Mouse (Mus musculus): Measurements from ENCODE around the gene Klk1b26. TPM values are rescaled to one million over a fixed set of nuclear protein-coding genes. Genes with fewer than 3 reads are reported as not detected.
"Not testable (repeated sequence)": the region's sequence is repeated elsewhere in the genome, so short reads cannot be mapped to it uniquely, and the experiment has no call there.

The Klk1b26 gene
- total RNA-seq (2014; rRNA removed): not detected in 2 replicates
- not detected in 2 replicates for polyA plus RNA-seq (2015; fragmentation: Nextera tagmentation; extraction: Ambion mirVana)

GRCm38 (mm10) chr7:44011868-44012267 lies at the start of gene Klk1b26:
Klk1b26 (plus strand) TSS chr7:44012168.
- ATAC-seq; H3K9me3 ChIP-seq (ENCODE audit: low read length); H3K27ac ChIP-seq (ENCODE audit: low read depth, low read length); H3K27me3 ChIP-seq (ENCODE audit: insufficient read depth, low read length); H3K4me1 ChIP-seq (ENCODE audit: insufficient read depth); DNase-seq; H3K9ac ChIP-seq; H3K4me3 ChIP-seq (ENCODE audit: low read depth, low read length); H3K4me2 ChIP-seq (ENCODE audit: low read depth); H3K36me3 ChIP-seq (ENCODE audit: insufficient read depth): not testable (repeated sequence)

DNA sequence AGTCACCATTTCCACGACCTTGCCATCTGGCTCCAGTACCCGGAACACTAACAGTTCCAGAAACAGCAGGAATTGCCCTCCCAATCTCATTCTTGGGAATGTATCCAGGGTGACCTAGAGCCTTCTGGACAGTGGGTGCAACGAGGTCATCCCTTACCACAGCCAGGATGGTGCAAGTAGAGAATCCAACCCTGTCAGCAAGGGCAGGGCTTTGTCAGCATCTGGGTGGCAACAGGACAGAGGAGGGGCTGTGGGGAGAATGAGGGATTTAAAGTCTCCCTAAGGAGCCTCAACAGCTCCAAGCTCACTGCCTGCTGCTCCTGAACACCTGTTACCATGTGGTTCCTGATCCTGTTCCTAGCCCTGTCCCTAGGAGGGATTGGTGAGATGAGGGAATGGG lies 45.5 kb upstream of the Klk1b26 start, which contains the start of gene Klk1b1:
TSS of gene Klk1b1 (plus strand) at position 301 of the 400 bp plus-strand sequence.
- WGBS: 62% methylated on average over 3 of the region's 3 CpGs
- no peak for TF ChIP-seq CTCF (IDR thresholded peaks at IDR 0.05; ENCODE audit: low read depth)
- Histone ChIP-seq H3K4me2 (ENCODE audit: low read depth) (no peak within 1 kb of the TSS), H3K36me3 (ENCODE audit: insufficient read depth) (no peaks in the 10 kb centered on the region), H3K4me1 (ENCODE audit: insufficient read depth) (no peaks in the 10 kb centered on the region), H3K4me3 (ENCODE audit: low read depth, low read length) (no peak within 1 kb of the TSS), H3K9ac (no peak within 1 kb of the TSS), H3K9me3 (ENCODE audit: low read length) (no peaks in the 10 kb centered on the region), H3K27me3 (ENCODE audit: insufficient read depth, low read length) (no peaks in the 10 kb centered on the region), H3K27ac (ENCODE audit: low read depth, low read length) (no peak within 1 kb of the TSS)
- no peak for DNase-seq
- ATAC-seq: no peak

DNA sequence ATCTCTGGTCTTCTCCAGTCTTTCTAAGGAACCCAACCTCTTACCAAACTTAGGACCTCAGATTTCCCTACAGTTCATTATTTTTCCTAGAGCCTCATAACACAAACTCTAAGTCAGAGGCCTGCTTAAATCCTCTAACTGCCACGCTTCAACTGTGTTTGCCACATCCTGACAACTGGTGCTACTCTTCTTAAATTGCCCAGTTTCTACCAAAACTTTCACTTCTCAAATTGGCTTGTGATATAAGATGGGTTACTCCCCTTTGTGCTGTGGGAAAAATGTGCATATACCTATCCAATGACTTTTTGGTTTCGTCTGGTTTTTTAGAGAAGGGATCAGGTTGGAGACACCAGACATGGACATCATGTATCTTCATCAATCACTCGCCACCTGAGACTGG lies 44.9 kb upstream of the Klk1b26 start:
- Histone ChIP-seq H3K4me3 (ENCODE audit: low read depth, low read length) (no peak overlapping the region), H3K4me2 (ENCODE audit: low read depth) (no peak overlapping the region), H3K27ac (ENCODE audit: low read depth, low read length) (no peak overlapping the region), H3K9ac (no peak overlapping the region), H3K36me3 (ENCODE audit: insufficient read depth) (no peaks in the 10 kb centered on the region), H3K4me1 (ENCODE audit: insufficient read depth) (no peaks in the 10 kb centered on the region), H3K9me3 (ENCODE audit: low read length) (no peaks in the 10 kb centered on the region), H3K27me3 (ENCODE audit: insufficient read depth, low read length) (no peaks in the 10 kb centered on the region)
- DNase-seq: no peak
- TF ChIP-seq CTCF (IDR thresholded peaks at IDR 0.05; ENCODE audit: low read depth): no peak
- no peak for ATAC-seq
- WGBS: 82% methylated on average over 3 of the region's 3 CpGs

DNA sequence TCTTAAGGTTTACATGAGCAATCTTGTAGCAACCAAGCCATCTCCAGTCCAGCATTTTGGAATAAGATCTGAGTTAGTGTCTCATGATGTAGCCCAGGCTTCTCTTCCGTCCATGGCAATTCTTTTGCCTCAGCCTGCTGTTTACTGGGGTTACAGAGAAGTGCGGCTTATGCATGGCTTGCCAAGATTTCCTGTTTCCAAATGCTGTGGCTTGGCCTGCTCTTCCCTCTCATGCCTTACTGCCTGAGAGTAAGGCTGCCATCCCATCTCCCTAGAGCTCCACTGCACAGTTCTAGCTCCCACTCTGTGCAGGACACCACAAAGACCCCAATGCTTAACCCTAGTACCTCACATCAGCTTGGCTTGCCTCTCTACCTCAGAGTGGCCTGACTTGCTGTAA lies 44.4 kb upstream of the Klk1b26 start:
- H3K4me3 ChIP-seq (ENCODE audit: low read depth, low read length): no peak overlapping the region
- ATAC-seq (no peak), DNase-seq (no peak)
- no peak for TF ChIP-seq CTCF (IDR thresholded peaks at IDR 0.05; ENCODE audit: low read depth)
- no peak overlapping the region for H3K27ac ChIP-seq (ENCODE audit: low read depth, low read length)
- 77% methylated on average over 2 of the region's 2 CpGs for WGBS
- no peaks in the 10 kb centered on the region for H3K27me3 ChIP-seq (ENCODE audit: insufficient read depth, low read length)
- no peaks in the 10 kb centered on the region for H3K4me1 ChIP-seq (ENCODE audit: insufficient read depth)
- no peaks in the 10 kb centered on the region for H3K9me3 ChIP-seq (ENCODE audit: low read length)
- no peak overlapping the region for H3K9ac ChIP-seq
- no peak overlapping the region for H3K4me2 ChIP-seq (ENCODE audit: low read depth)
- no peaks in the 10 kb centered on the region for H3K36me3 ChIP-seq (ENCODE audit: insufficient read depth)

DNA sequence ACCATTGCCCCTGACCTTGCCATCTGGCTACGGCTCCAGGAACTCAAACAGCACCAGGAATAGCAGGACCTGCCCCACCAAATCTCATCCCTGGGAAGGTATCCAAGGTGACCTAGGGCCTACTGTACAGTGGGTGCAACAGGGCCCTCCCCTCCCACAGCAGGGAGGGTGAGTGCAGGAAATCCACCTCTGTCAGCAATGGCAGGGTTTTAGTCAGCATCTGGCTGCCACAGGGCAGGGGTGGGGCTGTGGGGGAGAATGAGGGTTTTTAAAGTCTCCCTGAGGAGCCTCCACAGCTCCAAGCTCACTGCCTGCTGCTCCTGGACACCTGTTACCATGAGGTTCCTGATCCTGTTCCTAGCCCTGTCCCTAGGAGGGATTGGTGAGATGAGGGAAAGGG lies 36.2 kb upstream of the Klk1b26 start, which contains the start of gene Klk1b9:
TSS of gene Klk1b9 (plus strand) at position 301 of the 400 bp plus-strand sequence.
- not testable (repeated sequence) for ATAC-seq
- WGBS: 83% methylated on average over 1 of the region's 1 CpGs

DNA sequence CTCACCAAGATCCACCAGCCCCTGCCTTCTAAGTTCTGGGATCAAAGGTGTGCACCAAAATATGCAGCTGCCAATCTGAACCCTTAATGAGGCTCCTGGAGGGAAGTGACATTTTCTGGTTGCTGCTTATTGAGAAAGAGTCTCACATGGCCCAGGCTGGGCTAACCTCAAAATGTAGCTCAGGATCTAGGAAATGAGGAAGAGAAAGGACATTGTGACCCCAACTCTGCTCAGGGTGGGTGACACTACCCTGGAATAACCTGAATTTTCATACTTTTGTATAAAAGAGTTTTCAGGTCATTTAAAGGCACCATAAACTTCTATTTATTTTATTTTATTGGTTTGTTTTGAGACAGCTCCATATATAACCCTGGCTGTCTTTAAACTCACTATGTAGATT lies 26.3 kb upstream of the Klk1b26 start:
- ATAC-seq (no peak), DNase-seq (no peak)
- Histone ChIP-seq H3K4me3 (ENCODE audit: low read depth, low read length) (no peak overlapping the region), H3K9me3 (ENCODE audit: low read length) (no peaks in the 10 kb centered on the region), H3K36me3 (ENCODE audit: insufficient read depth) (no peaks in the 10 kb centered on the region), H3K27ac (ENCODE audit: low read depth, low read length) (no peak overlapping the region), H3K4me2 (ENCODE audit: low read depth) (no peak overlapping the region), H3K9ac (no peak overlapping the region), H3K4me1 (ENCODE audit: insufficient read depth) (no peaks in the 10 kb centered on the region), H3K27me3 (ENCODE audit: insufficient read depth, low read length) (no peaks in the 10 kb centered on the region)
- TF ChIP-seq CTCF (IDR thresholded peaks at IDR 0.05; ENCODE audit: low read depth): no peak

More for the DNA sequence above, 36.2 kb upstream of the Klk1b26 start, which contains the start of gene Klk1b9:
- H3K9ac ChIP-seq; H3K4me2 ChIP-seq (ENCODE audit: low read depth); H3K4me3 ChIP-seq (ENCODE audit: low read depth, low read length); DNase-seq; H3K27ac ChIP-seq (ENCODE audit: low read depth, low read length); H3K36me3 ChIP-seq (ENCODE audit: insufficient read depth); H3K27me3 ChIP-seq (ENCODE audit: insufficient read depth, low read length); H3K4me1 ChIP-seq (ENCODE audit: insufficient read depth); H3K9me3 ChIP-seq (ENCODE audit: low read length): not testable (repeated sequence)

DNA sequence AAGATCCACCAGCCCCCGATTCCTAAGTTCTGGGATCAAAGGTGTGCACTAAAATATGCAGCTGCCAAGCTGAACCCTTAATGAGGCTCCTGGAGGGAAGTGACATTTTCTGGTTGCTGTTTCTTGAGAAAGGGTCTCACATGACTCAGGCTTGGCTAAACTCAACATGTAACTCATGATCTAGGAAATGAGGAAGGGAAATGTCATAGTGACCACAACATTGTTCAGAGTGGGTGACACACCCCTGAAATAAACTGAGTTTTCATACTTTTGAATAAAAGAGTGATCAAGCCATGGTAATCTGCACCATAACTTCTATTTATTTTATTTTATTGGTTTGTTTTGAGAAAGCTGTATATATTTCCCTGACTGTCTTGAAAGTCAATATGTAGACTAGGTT lies 17.1 kb upstream of the Klk1b26 start:
- H3K4me1 ChIP-seq (ENCODE audit: insufficient read depth); H3K9me3 ChIP-seq (ENCODE audit: low read length); DNase-seq; ATAC-seq; H3K4me3 ChIP-seq (ENCODE audit: low read depth, low read length); H3K27ac ChIP-seq (ENCODE audit: low read depth, low read length); H3K9ac ChIP-seq; H3K27me3 ChIP-seq (ENCODE audit: insufficient read depth, low read length); H3K36me3 ChIP-seq (ENCODE audit: insufficient read depth); H3K4me2 ChIP-seq (ENCODE audit: low read depth): not testable (repeated sequence)
- 71% methylated on average over 1 of the region's 1 CpGs for WGBS

- WGBS: 93% methylated on average over 4 of the region's 4 CpGs
- H3K9me3 ChIP-seq (ENCODE audit: low read length); DNase-seq; H3K9ac ChIP-seq; H3K36me3 ChIP-seq (ENCODE audit: insufficient read depth); H3K27ac ChIP-seq (ENCODE audit: low read depth, low read length); H3K4me1 ChIP-seq (ENCODE audit: insufficient read depth); H3K4me3 ChIP-seq (ENCODE audit: low read depth, low read length); H3K27me3 ChIP-seq (ENCODE audit: insufficient read depth, low read length); H3K4me2 ChIP-seq (ENCODE audit: low read depth); ATAC-seq: not testable (repeated sequence)
These were observed 16.4 kb upstream of the Klk1b26 start, which contains the start of gene Klk1b11 for GRCm38 (mm10) chr7:43995577-43995976. Klk1b11 (plus strand) TSS chr7:43995877.

Data from forebrain, postnatal 0 days (tissue).